Mouse (Mus musculus) stomach, embryonic 15.5 days (tissue): ENCODE results near the gene Gabarapl2. TPM values are rescaled to one million over a fixed set of nuclear protein-coding genes. Genes with fewer than 3 reads are reported as not detected.
A peak's percentile ranks its signal among the peaks of the same experiment; 100 is the strongest.

Experiments used
- ATAC-seq: fragments of 200-750 bp; cut with Nextera tagmentation; 2 replicates; pipeline ENCODE4 v1.8.0; 2017; ENCODE audit warnings: low read depth, moderate number of reproducible peaks, moderate TSS enrichment; ENCODE audit not compliant: insufficient read depth, low FRiP score
- H3K27ac ChIP-seq: fragments of 300-500 bp; sonication (generic); 2 replicates; pipeline ENCODE4 v1.5.1; 2015; ENCODE audit warnings: mild to moderate bottlenecking, inconsistent platforms
- H3K27me3 ChIP-seq: fragments of 300-500 bp; sonication (generic); replicated peaks from 2 replicates; pipeline ENCODE4 v1.6.1; 2015; ENCODE audit warnings: inconsistent platforms
- H3K36me3 ChIP-seq: fragments of 300-500 bp; sonication (generic); 2 replicates; pipeline ENCODE4 v1.6.1; 2015; ENCODE audit warnings: inconsistent platforms
- H3K4me1 ChIP-seq: fragments of 300-500 bp; sonication (generic); 2 replicates; pipeline ENCODE4 v1.6.1; 2015; ENCODE audit warnings: inconsistent platforms
- H3K4me2 ChIP-seq: fragments of 300-500 bp; sonication (generic); 2 replicates; pipeline ENCODE4 v1.6.1; 2015; ENCODE audit warnings: mild to moderate bottlenecking, inconsistent platforms
- H3K4me3 ChIP-seq: fragments of 300-500 bp; sonication (generic); replicated peaks from 2 replicates; pipeline ENCODE4 v1.5.1; 2015; ENCODE audit warnings: inconsistent platforms
- H3K9ac ChIP-seq: fragments of 300-500 bp; sonication (generic); 2 replicates; pipeline ENCODE4 v1.6.1; 2015; ENCODE audit warnings: inconsistent platforms
- H3K9me3 ChIP-seq: fragments of 300-500 bp; sonication (generic); 2 replicates; pipeline ENCODE4 v1.6.1; 2016; ENCODE audit warnings: inconsistent platforms
- WGBS: fragments of 180-500 bp; shearing (Covaris S2); methylation state at CpG from one replicate; pipeline ENCODE4 v1.1.7; 2015; 5-methylcytosine and 5-hydroxymethylcytosine counted together
- polyA plus RNA-seq: library from polyadenylated mRNA; unstranded; fragments of >200 nt; fragmentation: Nextera tagmentation; extraction: Ambion mirVana; gene quantifications from 2 replicates; pipeline ENCODE4 v1.2.1, GENCODE M21; 2015

Gene Gabarapl2
- polyA plus RNA-seq, 1 experiment from 2014 or later = 205 TPM

DNA sequence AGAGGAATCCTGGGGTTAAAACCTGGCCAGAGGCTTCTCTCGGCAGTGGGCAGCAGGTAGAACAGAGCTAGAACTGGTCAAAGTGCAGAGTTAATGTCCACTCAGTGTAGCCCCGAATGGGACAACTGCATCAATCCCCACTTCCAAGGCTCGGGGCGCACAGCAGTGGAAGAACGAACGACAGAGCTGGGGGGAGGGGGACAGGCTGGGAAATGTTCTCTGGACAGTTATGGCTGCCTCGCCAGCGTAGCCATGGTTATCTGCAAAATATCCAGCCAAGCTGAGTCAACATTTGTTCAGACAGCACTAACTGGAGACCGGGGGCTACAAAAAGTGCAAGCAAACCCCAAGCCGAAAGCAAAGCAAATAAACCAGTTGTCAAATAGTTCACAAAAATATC, 37.6 kb downstream of the Gabarapl2 start:
- WGBS = 64% methylated on average over 10 of the region's 10 CpGs
- Histone ChIP-seq H3K27ac (no peak overlapping the region), H3K9ac (no peak overlapping the region), H3K4me1 (no peaks in the 10 kb centered on the region), H3K27me3 (no peaks in the 10 kb centered on the region), H3K4me2 (no peak overlapping the region), H3K4me3 (no peak overlapping the region), H3K36me3 (peaks cover 6% of the 10 kb centered on the region), H3K9me3 (no peaks in the 10 kb centered on the region)
- ATAC-seq = no peak

DNA sequence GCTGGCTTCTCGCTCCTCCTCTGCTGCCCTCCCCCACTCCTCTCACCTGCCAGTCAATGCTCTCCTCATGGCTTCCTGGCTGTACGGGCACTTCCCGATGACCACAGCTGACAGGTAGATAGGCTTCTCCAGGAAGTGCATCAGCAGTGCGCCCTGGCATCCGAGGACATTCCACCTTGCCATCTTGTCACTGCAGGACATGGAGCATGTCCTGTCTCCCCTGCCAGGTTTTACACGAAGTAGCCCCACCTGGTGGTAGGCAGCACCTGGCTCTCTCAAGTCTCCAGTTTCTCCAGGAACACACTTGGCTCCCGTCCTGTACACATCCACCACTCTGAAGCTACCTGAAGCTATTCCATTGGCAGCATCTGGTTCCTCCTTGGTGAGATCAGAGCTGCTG, 41.6 kb downstream of the Gabarapl2 start:
- Histone ChIP-seq H3K36me3 (peaks cover 10% of the 10 kb centered on the region), H3K4me3 (no peak overlapping the region), H3K4me2 (no peak overlapping the region), H3K9ac (no peak overlapping the region), H3K27me3 (no peaks in the 10 kb centered on the region), H3K9me3 (no peaks in the 10 kb centered on the region), H3K27ac (no peak overlapping the region), H3K4me1 (no peaks in the 10 kb centered on the region)
- ATAC-seq = no peak
- 68% methylated on average over 7 of the region's 7 CpGs for WGBS

DNA sequence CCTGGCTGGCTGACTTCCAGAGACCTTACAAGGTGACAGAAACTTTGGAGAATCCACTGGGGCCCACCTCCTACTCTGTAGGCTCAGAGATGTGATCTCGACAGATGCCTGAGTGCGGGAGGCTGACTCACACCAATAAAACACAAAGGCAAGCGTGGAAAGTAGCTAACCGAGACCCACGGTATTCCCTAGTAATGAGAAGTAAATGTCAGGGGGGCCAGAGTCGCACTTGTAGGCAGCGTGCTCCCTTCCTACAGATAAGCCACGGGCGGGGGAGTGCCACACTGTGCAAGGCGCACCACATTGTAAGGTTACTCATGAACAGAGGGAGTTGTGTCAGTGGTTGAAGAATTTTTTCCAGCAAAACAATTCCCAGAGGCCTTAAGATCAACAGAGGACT, 44.0 kb downstream of the Gabarapl2 start:
- H3K4me3 ChIP-seq = no peak overlapping the region
- H3K36me3 ChIP-seq = peaks cover 24% of the 10 kb centered on the region
- H3K27ac ChIP-seq = no peak overlapping the region
- no peak for ATAC-seq
- 76% methylated on average over 10 of the region's 10 CpGs for WGBS
- no peaks in the 10 kb centered on the region for H3K4me1 ChIP-seq
- H3K27me3 ChIP-seq = no peaks in the 10 kb centered on the region
- no peak overlapping the region for H3K9ac ChIP-seq
- no peak overlapping the region for H3K4me2 ChIP-seq
- no peaks in the 10 kb centered on the region for H3K9me3 ChIP-seq

GRCm38 (mm10) chr8:111989911-111990310, 49.4 kb downstream of the Gabarapl2 start:
- ATAC-seq = no peak; the same call in 1 of the 2 replicates
- Histone ChIP-seq H3K27ac (no peak overlapping the region), H3K4me1 (peaks cover 4% of the 10 kb centered on the region), H3K4me3 (no peak overlapping the region), H3K4me2 (no peak overlapping the region), H3K27me3 (no peaks in the 10 kb centered on the region), H3K9ac (no peak overlapping the region), H3K36me3 (peaks cover 39% of the 10 kb centered on the region), H3K9me3 (no peaks in the 10 kb centered on the region)
- WGBS = 12% methylated on average over 7 of the region's 7 CpGs

DNA sequence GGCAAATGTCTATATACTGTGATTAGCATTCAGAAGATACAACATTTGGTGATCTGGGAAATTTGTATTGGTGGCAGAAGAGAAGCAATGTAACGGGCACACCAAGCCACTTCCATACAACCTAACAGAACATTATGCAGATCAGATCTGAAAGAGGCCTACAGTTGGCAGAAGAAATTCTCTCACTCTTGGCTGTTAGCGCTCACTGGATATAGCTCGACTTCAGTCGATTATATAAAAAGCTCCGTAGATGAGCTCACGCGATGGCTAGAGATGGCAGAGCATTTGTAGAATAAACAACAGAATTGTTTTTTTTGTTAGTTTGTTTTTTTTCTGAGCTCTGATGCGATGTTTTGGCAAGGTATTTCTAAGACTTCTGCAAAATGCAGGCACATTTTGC, 50.8 kb downstream of the Gabarapl2 start:
- Histone ChIP-seq H3K27ac (no peak overlapping the region), H3K4me3 (peak overlapping the region; percentile 89), H3K9ac (peak overlapping the region; percentile 76; the same call in 1 of the 2 replicates), H3K36me3 (peaks cover 35% of the 10 kb centered on the region), H3K4me1 (peaks cover 4% of the 10 kb centered on the region), H3K9me3 (no peaks in the 10 kb centered on the region), H3K27me3 (no peaks in the 10 kb centered on the region), H3K4me2 (peak overlapping the region; percentile 71)
- no peak for ATAC-seq
- WGBS = 52% methylated on average over 8 of the region's 8 CpGs

DNA sequence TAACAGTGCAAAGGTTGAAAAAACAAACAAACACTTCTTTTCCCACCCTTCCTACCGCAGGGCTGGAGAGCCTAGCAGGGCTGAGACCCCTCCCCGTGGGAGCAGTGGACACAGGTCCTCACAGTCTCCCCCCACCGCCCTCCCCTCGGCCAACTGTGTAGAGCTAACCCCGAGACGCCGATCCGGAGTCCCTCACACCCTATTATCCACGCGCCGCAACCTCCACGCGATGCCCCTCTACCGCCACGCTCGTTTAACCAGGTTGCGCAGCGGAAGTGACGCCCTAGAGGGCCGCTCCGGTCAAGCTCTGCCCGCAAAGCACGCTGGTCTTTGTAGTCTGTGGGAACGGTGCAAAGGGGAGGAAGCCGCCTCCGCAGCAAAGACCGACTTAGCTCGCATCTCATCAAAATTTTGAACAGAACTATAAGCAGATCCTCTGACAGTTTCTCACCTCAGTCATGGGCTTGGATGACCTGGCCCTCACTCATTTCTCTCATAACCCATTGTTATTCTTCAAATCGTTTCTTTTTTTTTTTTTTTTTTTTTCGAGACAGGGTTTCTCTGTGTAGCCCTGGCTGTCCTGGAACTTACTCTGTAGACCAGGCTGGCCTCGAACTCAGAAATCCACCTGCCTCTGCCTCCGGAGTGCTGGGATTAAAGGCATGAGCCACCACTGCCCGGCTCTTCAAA, 51.7 kb downstream of the Gabarapl2 start, which contains the start of gene Adat1:
Gene Adat1 (minus strand): TSS at position 290 of the 690 bp plus-strand sequence.
- H3K9me3 ChIP-seq = no peaks in the 10 kb centered on the region
- WGBS = 3% methylated on average over 33 of the region's 33 CpGs
- ATAC-seq = peak; percentile 90
- peak within 1 kb of the TSS; percentile 89 for H3K4me3 ChIP-seq
- H3K27ac ChIP-seq = no peak within 1 kb of the TSS
- H3K4me2 ChIP-seq = peak within 1 kb of the TSS; percentile 71
- peak within 1 kb of the TSS; percentile 76 for H3K9ac ChIP-seq
- no peaks in the 10 kb centered on the region for H3K27me3 ChIP-seq
- H3K4me1 ChIP-seq = peaks cover 4% of the 10 kb centered on the region
- H3K36me3 ChIP-seq = peaks cover 36% of the 10 kb centered on the region

- peaks cover 4% of the 10 kb centered on the region for H3K4me1 ChIP-seq
- H3K27ac ChIP-seq = no peak overlapping the region
- 80% methylated on average over 3 of the region's 3 CpGs for WGBS
- peak overlapping the region; percentile 71; the same call in 1 of the 2 replicates for H3K4me2 ChIP-seq
- ATAC-seq = no peak
- H3K4me3 ChIP-seq = no peak overlapping the region; the same call in 1 of the 2 replicates
- H3K27me3 ChIP-seq = no peaks in the 10 kb centered on the region
- peaks cover 38% of the 10 kb centered on the region for H3K36me3 ChIP-seq
- no peaks in the 10 kb centered on the region for H3K9me3 ChIP-seq
- H3K9ac ChIP-seq = no peak overlapping the region
Observed at GRCm38 (mm10) chr8:111992703-111993039, 52.2 kb downstream of the Gabarapl2 start.

Other genes starting within 250 kb of the Gabarapl2 start
- 3,283 and 4,119 TPM in 2 replicates for gene Ctrb1, start 249.7 kb upstream of the Gabarapl2 start, polyA plus RNA-seq
- 38.7 and 39.7 TPM in 2 replicates for gene Bcar1, start 196.9 kb upstream of the Gabarapl2 start, polyA plus RNA-seq
- 195 and 208 TPM in 2 replicates for gene Cfdp1, start 86.4 kb upstream of the Gabarapl2 start, polyA plus RNA-seq
- 12.8 and 13.3 TPM in 2 replicates for gene Tmem170, start 64.0 kb upstream of the Gabarapl2 start, polyA plus RNA-seq
- gene Chst5, start 30.3 kb upstream of the Gabarapl2 start, polyA plus RNA-seq = 2.0 and 2.2 TPM in 2 replicates
- gene Tmem231, start 6.8 kb upstream of the Gabarapl2 start, polyA plus RNA-seq = 10.8 and 13.1 TPM in 2 replicates
- 8.5 and 10.0 TPM in 2 replicates for gene Adat1, start 51.6 kb downstream of the Gabarapl2 start, polyA plus RNA-seq
- gene Kars, start 70.6 kb downstream of the Gabarapl2 start, polyA plus RNA-seq = 166 and 185 TPM in 2 replicates
- 22.2 and 23.1 TPM in 2 replicates for gene Terf2ip, start 70.7 kb downstream of the Gabarapl2 start, polyA plus RNA-seq
- 0.31 and 0.39 TPM in 2 replicates for gene Gm6793, start 74.3 kb downstream of the Gabarapl2 start, polyA plus RNA-seq